Mouse (Mus musculus) neural tube, embryonic 11.5 days (tissue): ENCODE measurements at regions not wholly inside any gene's neighbourhood (a gene's known extent, or its start where the extent isn't known, plus 50 kb on each side); places are given as distances from the start of the nearest gene placed in this dataset.

Source experiments
- ATAC-seq: fragments of 200-750 bp; cut with Nextera tagmentation; 2 replicates; pipeline ENCODE4 v1.8.0; 2017; ENCODE audit warnings: moderate number of reproducible peaks, mild to moderate bottlenecking, moderate TSS enrichment, moderate library complexity; ENCODE audit not compliant: insufficient read depth, low FRiP score, low TSS enrichment
- DNase-seq: peaks from one replicate; pipeline ENCODE4 v3.0.0-alpha.2; 2015; ENCODE audit warnings: low spot score
- H3K27ac ChIP-seq: fragments of 300-500 bp; sonication (generic); 2 replicates; pipeline ENCODE4 v1.5.1; 2014; ENCODE audit warnings: low read depth, mild to moderate bottlenecking, low read length
- H3K27me3 ChIP-seq: fragments of 300-500 bp; sonication (generic); 2 replicates; pipeline ENCODE4 v1.6.1; 2014; ENCODE audit warnings: mild to moderate bottlenecking, low read length, mixed read lengths; ENCODE audit not compliant: control insufficient read depth, insufficient read depth
- H3K36me3 ChIP-seq: fragments of 300-500 bp; sonication (generic); 2 replicates; pipeline ENCODE4 v1.6.1; 2014; ENCODE audit warnings: mild to moderate bottlenecking, low read length, moderate library complexity, mixed read lengths; ENCODE audit not compliant: control insufficient read depth, insufficient read depth
- H3K4me1 ChIP-seq: fragments of 300-500 bp; sonication (generic); 2 replicates; pipeline ENCODE4 v1.6.1; 2014; ENCODE audit warnings: low read length, mixed read lengths; ENCODE audit not compliant: control insufficient read depth, insufficient read depth
- H3K4me2 ChIP-seq: fragments of 300-500 bp; sonication (generic); 2 replicates; pipeline ENCODE4 v1.6.1; 2014; ENCODE audit warnings: low read depth, mild to moderate bottlenecking, moderate library complexity
- H3K4me3 ChIP-seq: fragments of 300-500 bp; sonication (generic); 2 replicates; pipeline ENCODE4 v1.5.1; 2014; ENCODE audit warnings: low read depth, low read length
- H3K9ac ChIP-seq: fragments of 300-500 bp; sonication (generic); 2 replicates; pipeline ENCODE4 v1.6.1; 2014; ENCODE audit warnings: mild to moderate bottlenecking, low read length
- H3K9me3 ChIP-seq: fragments of 300-500 bp; sonication (generic); 2 replicates; pipeline ENCODE4 v1.6.1; 2016; ENCODE audit warnings: low read length; ENCODE audit not compliant: control insufficient read depth
- WGBS: fragments of 180-500 bp; shearing (Covaris S2); extraction: QIAGEN DNeasy Blood & Tissue Kit; methylation state at CpG from one replicate; pipeline ENCODE4 v1.1.7; 2014; 5-methylcytosine and 5-hydroxymethylcytosine counted together

DNA sequence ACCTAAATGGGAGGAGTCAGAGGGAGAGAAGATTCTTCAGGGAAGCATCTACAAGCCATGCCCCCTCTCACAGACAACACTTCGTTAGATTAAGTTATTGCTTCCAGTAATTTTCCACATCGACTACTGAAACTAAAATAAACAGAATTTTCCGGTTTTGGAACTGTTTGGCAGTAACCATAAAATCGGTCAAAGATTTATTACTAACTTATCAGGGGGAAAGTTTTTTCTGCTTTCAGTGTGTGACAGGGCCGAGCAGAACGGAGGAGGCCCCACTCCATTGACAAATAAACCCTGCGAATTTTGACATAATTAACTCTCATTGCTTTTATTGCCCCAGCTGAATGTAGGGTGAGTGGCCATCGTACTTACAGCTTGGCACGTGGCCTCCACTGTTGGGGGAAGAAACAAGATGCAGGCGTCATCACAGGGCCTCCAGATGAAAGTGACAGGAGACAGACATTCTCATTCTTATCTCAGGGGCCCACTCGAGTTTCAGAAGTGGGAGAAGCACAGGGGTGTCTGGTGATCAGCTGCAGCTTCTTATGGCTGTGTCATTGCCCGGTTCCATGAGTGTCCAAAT, 229.6 kb upstream of the Foxq1 start:
- no peak overlapping the region for H3K4me3 ChIP-seq
- H3K9me3 ChIP-seq = no peaks in the 10 kb centered on the region
- H3K27ac ChIP-seq = no peak overlapping the region
- H3K36me3 ChIP-seq = no peaks in the 10 kb centered on the region
- WGBS = 56% methylated on average over 12 of the region's 12 CpGs
- DNase-seq (no peak), ATAC-seq (no peak)
- no peaks in the 10 kb centered on the region for H3K27me3 ChIP-seq
- H3K9ac ChIP-seq = no peak overlapping the region
- H3K4me2 ChIP-seq = no peak overlapping the region
- H3K4me1 ChIP-seq = no peaks in the 10 kb centered on the region

DNA sequence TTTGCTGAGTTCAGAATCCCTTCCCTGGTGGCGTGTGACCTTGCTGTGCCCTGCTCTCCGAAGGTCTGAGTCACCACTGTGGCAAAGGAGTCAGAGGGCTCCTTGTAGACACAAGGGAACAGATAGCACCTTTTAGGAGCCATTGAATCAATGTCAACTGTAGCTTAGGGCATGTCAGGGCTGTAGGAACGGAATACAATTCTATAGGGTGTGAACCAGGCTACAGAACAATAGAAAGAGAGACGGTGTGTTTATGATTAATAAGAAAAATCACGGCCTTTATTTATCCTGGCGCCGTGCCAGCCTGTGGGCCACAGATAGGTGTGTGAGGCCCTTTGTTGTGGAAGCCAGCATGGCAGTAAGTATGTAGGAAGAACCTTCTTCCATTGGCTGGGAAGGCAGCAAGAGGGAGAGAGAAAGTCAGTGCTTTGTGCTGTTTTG, 228.4 kb upstream of the Foxq1 start:
- Histone ChIP-seq H3K9me3 (no peaks in the 10 kb centered on the region), H3K27me3 (no peaks in the 10 kb centered on the region), H3K4me3 (no peak overlapping the region), H3K36me3 (no peaks in the 10 kb centered on the region), H3K4me2 (no peak overlapping the region), H3K27ac (no peak overlapping the region), H3K4me1 (no peaks in the 10 kb centered on the region), H3K9ac (no peak overlapping the region)
- no peak for ATAC-seq
- 87% methylated on average over 7 of the region's 7 CpGs for WGBS
- no peak for DNase-seq

DNA sequence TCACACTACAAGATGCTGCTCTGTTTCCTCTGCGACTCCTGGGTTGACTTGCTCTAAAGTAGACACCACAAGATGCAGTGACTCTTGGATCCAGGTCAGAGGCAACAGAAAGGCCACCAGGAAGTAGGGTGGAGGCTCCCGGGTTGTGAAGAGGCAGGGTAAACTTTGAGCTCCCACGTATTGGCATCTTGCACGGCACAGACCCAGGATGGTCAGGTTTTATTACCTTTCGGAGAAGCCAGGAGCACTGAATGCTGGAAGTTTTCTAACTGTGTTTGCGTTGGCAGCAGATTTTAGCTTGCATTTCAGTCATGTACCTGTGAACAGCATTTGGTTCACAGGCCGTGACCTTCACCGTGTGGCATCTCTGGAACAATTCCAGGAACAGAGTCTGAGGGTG, 227.2 kb upstream of the Foxq1 start:
- H3K27me3 ChIP-seq = no peaks in the 10 kb centered on the region
- H3K4me2 ChIP-seq = no peak overlapping the region
- H3K4me3 ChIP-seq = no peak overlapping the region
- H3K9me3 ChIP-seq = no peaks in the 10 kb centered on the region
- H3K36me3 ChIP-seq = no peaks in the 10 kb centered on the region
- WGBS = 85% methylated on average over 8 of the region's 8 CpGs
- ATAC-seq = no peak
- no peaks in the 10 kb centered on the region for H3K4me1 ChIP-seq
- DNase-seq = no peak
- H3K9ac ChIP-seq = no peak overlapping the region
- no peak overlapping the region for H3K27ac ChIP-seq

DNA sequence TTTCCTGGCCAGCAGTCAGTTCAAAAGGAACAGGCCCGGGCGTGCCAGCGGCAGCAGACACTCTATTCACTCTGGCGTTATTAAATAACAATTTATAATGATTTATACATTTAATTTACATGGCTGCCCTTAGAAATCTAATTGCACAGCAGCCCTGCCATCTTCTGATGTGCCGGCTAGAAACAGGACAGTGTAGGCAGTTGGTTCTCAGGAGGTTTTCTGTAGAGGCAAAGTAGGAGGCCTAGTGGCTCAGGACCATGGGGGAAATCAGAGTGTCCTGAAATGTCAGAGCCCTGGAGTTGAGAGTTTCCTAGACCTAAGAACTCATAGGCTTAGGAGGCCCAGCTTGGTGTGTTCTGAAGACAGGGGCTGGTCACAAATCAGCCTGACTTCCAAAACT, 225.2 kb upstream of the Foxq1 start:
- H3K36me3 ChIP-seq = no peaks in the 10 kb centered on the region
- no peaks in the 10 kb centered on the region for H3K9me3 ChIP-seq
- H3K9ac ChIP-seq = no peak overlapping the region
- H3K27ac ChIP-seq = no peak overlapping the region
- ATAC-seq = no peak
- H3K4me2 ChIP-seq = no peak overlapping the region
- WGBS = 78% methylated on average over 5 of the region's 5 CpGs
- no peak for DNase-seq
- H3K27me3 ChIP-seq = no peaks in the 10 kb centered on the region
- H3K4me1 ChIP-seq = no peaks in the 10 kb centered on the region
- H3K4me3 ChIP-seq = no peak overlapping the region

DNA sequence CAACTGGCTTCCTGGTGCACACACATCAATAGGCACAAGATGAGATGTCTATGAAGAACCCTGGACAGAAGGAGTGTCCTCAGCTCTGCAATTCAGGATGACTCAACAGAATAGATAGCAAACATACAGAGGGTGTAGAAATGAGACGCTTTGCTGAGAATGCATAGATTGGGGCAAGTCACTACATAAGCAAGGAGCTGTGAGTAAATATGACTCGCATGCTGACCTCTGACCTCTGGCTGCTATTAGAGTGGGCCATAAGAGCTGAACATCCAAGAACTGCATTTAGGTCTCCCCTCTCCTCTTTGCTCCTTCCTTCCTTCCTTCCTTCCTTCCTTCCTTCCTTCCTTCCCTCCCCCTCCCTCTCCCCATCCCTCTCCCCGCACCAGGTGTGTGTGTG, 221.0 kb upstream of the Foxq1 start:
- no peaks in the 10 kb centered on the region for H3K36me3 ChIP-seq
- H3K9me3 ChIP-seq = no peaks in the 10 kb centered on the region
- H3K9ac ChIP-seq = no peak overlapping the region
- H3K27me3 ChIP-seq = no peaks in the 10 kb centered on the region
- H3K4me2 ChIP-seq = no peak overlapping the region
- 84% methylated on average over 3 of the region's 3 CpGs for WGBS
- H3K4me1 ChIP-seq = no peaks in the 10 kb centered on the region
- no peak overlapping the region for H3K27ac ChIP-seq
- no peak for DNase-seq
- H3K4me3 ChIP-seq = no peak overlapping the region
- ATAC-seq = no peak

DNA sequence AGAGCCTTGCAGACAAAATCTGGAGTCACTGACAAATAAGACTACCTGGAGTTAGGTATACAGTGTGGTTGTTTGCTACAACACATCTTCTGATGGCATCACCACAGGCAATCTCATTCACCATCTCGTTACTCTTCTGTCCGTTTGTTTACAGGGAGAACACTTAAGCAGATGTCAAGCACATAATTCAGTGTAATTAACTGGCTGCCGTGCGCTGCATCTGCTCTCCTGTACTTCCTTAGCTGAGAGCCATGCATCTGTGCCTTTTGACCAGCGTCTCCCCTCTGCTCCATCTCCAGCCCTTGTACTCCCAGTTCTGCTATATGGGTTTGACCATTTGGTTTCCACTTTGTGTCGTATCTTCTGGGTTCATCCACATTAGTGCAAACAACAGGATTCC, 218.3 kb upstream of the Foxq1 start:
- H3K4me1 ChIP-seq = no peaks in the 10 kb centered on the region
- H3K9me3 ChIP-seq = no peaks in the 10 kb centered on the region
- no peaks in the 10 kb centered on the region for H3K36me3 ChIP-seq
- 39% methylated on average over 6 of the region's 6 CpGs for WGBS
- H3K4me2 ChIP-seq = no peak overlapping the region
- DNase-seq = no peak
- ATAC-seq = no peak
- H3K9ac ChIP-seq = no peak overlapping the region
- H3K4me3 ChIP-seq = no peak overlapping the region
- H3K27me3 ChIP-seq = no peaks in the 10 kb centered on the region
- H3K27ac ChIP-seq = no peak overlapping the region

DNA sequence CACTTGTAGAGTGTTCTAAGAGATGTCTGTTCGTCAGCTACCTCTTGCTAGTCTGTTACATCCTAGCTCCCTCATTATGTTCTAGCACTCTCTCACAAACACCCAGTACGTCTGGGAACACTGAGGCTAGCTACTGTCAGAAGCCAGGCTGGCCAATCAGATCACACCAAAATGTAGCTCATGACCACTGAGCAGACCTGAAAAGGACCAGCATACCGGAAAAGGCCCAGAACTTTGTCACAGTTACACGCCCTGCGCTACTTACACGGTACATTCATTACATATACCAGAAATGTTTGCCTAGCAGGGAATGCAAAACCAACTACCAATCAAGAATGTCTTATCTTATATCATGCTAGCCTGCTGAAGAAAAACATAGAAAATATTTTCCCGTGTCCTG, 216.5 kb upstream of the Foxq1 start:
- no peak overlapping the region for H3K9ac ChIP-seq
- no peak overlapping the region for H3K4me2 ChIP-seq
- ATAC-seq (no peak), DNase-seq (no peak)
- no peak overlapping the region for H3K27ac ChIP-seq
- no peaks in the 10 kb centered on the region for H3K27me3 ChIP-seq
- WGBS = 91% methylated on average over 7 of the region's 7 CpGs
- H3K9me3 ChIP-seq = no peaks in the 10 kb centered on the region
- no peaks in the 10 kb centered on the region for H3K4me1 ChIP-seq
- H3K4me3 ChIP-seq = no peak overlapping the region
- H3K36me3 ChIP-seq = no peaks in the 10 kb centered on the region

DNA sequence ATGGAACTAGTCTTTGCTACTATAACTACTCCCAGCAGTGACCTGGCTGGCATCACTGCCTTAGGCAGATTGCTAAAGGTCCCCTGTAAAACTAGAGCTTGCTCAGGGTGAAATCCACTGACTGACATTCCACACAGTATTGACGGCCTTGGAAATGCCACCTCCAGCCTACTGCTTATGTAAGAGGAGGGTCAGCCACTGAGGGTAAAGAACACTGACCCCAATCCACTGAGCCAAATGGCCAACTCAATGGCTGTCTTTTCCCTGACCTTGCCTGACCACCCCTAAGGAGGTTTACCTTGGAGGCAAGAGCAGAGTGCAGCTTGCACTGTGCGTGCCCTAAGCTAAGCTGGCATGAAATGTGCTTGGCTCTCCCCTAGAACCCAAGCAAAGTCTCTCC, 216.0 kb upstream of the Foxq1 start:
- no peak for DNase-seq

DNA sequence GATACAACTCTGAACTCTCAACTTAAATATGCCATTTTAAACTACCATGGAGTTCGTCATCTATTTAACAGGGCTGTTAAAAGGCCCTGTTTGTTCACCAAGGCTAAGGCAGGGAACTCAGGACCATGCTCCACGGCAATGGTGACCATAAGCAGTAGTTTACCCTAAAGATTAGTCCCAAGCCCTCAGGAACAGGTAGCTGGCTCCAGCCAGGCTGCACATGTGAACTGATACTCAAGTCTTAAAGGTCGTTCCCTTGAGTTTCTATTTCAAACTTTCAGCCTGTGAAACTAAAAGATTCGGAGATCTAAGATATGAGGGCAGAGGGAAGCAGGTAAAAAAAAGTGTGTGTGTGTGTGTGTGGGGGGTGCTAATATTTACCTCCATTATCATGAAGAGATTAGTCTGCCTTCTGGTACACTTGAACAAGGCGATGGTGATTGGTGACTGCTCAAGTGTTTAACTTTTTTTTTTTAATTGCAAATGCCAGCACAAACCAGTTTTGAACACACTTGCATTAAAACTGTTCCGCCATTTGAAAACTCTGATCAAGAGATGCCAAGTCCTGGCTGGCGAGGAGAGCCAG, 215.5 kb upstream of the Foxq1 start:
- H3K4me1 ChIP-seq = no peaks in the 10 kb centered on the region
- no peaks in the 10 kb centered on the region for H3K9me3 ChIP-seq
- DNase-seq = no peak
- no peak overlapping the region for H3K27ac ChIP-seq
- H3K9ac ChIP-seq = no peak overlapping the region
- 83% methylated on average over 7 of the region's 7 CpGs for WGBS
- no peak for ATAC-seq
- no peaks in the 10 kb centered on the region for H3K27me3 ChIP-seq
- no peak overlapping the region for H3K4me3 ChIP-seq
- no peak overlapping the region for H3K4me2 ChIP-seq
- no peaks in the 10 kb centered on the region for H3K36me3 ChIP-seq

More for the DNA sequence above, 216.0 kb upstream of the Foxq1 start:
- Histone ChIP-seq H3K4me2 (no peak overlapping the region), H3K9ac (no peak overlapping the region), H3K36me3 (no peaks in the 10 kb centered on the region), H3K27me3 (no peaks in the 10 kb centered on the region), H3K27ac (no peak overlapping the region), H3K4me1 (no peaks in the 10 kb centered on the region), H3K9me3 (no peaks in the 10 kb centered on the region), H3K4me3 (no peak overlapping the region)
- ATAC-seq = no peak
- 79% methylated on average over 2 of the region's 2 CpGs for WGBS
